Mouse (Mus musculus): ENCODE results near the gene Uts2r. TPM values are rescaled to one million over a fixed set of nuclear protein-coding genes. Genes with fewer than 3 reads are reported as not detected.
A peak's percentile ranks its signal among the peaks of the same experiment; 100 is the strongest.

Uts2r gene
- polyA plus RNA-seq, 1 experiment: not detected

- Histone ChIP-seq H3K4me1 (ENCODE audit: control insufficient read depth, insufficient read depth, low read length) (no peaks in the 10 kb centered on the region), H3K27ac (ENCODE audit: insufficient read depth, low read length) (no peak overlapping the region), H3K4me3 (ENCODE audit: insufficient read depth, low read length) (no peak overlapping the region)
- no peak for TF ChIP-seq CTCF (IDR thresholded peaks at IDR 0.05; ENCODE audit: borderline replicate concordance, insufficient read depth, low read length)
- TF ChIP-seq POLR2A (IDR thresholded peaks at IDR 0.05; ENCODE audit: low read depth, low read length): no peak
Measured at GRCm38 (mm10) chr11:121156411-121156891, 3.6 kb upstream of the Uts2r start.

DNA sequence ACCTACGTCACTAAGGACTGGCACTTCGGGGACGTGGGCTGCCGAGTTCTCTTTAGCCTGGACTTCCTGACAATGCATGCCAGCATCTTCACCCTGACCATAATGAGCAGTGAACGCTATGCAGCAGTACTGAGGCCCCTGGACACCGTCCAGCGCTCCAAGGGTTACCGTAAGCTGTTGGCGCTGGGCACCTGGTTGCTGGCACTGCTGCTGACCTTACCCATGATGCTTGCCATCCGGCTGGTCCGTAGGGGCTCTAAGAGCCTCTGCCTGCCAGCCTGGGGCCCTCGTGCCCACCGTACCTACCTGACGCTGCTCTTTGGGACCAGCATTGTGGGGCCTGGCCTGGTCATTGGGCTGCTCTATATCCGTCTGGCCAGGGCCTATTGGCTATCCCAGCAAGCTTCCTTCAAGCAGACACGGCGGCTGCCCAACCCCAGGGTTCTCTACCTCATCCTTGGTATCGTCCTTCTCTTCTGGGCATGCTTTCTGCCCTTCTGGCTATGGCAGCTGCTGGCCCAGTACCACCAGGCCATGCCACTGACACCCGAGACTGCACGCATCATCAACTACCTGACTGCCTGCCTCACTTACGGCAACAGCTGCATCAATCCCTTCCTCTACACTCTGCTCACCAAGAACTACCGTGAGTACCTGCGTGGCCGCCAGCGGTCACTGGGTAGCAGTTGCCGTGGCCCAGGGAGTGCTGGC is 720 bp downstream of the Uts2r start:
- Histone ChIP-seq H3K4me1 (ENCODE audit: control insufficient read depth, insufficient read depth, low read length) (no peaks in the 10 kb centered on the region), H3K27ac (ENCODE audit: insufficient read depth, low read length) (no peak overlapping the region), H3K4me3 (ENCODE audit: insufficient read depth, low read length) (no peak overlapping the region)
- TF ChIP-seq CTCF (IDR thresholded peaks at IDR 0.05; ENCODE audit: borderline replicate concordance, insufficient read depth, low read length): no peak
- no peak for TF ChIP-seq POLR2A (IDR thresholded peaks at IDR 0.05; ENCODE audit: low read depth, low read length)

GRCm38 (mm10) chr11:121163751-121164150 is 3.7 kb downstream of the Uts2r start:
- TF ChIP-seq POLR2A (IDR thresholded peaks at IDR 0.05; ENCODE audit: low read depth, low read length): no peak
- no peak for TF ChIP-seq CTCF (IDR thresholded peaks at IDR 0.05; ENCODE audit: borderline replicate concordance, insufficient read depth, low read length)
- no peak overlapping the region for H3K27ac ChIP-seq (ENCODE audit: insufficient read depth, low read length)

GRCm38 (mm10) chr11:121173203-121173602 is 13.1 kb downstream of the Uts2r start:
- Histone ChIP-seq H3K27ac (ENCODE audit: insufficient read depth, low read length) (no peak overlapping the region), H3K4me1 (ENCODE audit: control insufficient read depth, insufficient read depth, low read length) (no peaks in the 10 kb centered on the region), H3K4me3 (ENCODE audit: insufficient read depth, low read length) (no peak overlapping the region)
- TF ChIP-seq POLR2A (IDR thresholded peaks at IDR 0.05; ENCODE audit: low read depth, low read length) (no peak), CTCF (IDR thresholded peaks at IDR 0.05; ENCODE audit: borderline replicate concordance, insufficient read depth, low read length) (no peak)

More at GRCm38 (mm10) chr11:121163751-121164150, 3.7 kb downstream of the Uts2r start:
- Histone ChIP-seq H3K4me3 (ENCODE audit: insufficient read depth, low read length) (no peak overlapping the region), H3K4me1 (ENCODE audit: control insufficient read depth, insufficient read depth, low read length) (no peaks in the 10 kb centered on the region)

DNA sequence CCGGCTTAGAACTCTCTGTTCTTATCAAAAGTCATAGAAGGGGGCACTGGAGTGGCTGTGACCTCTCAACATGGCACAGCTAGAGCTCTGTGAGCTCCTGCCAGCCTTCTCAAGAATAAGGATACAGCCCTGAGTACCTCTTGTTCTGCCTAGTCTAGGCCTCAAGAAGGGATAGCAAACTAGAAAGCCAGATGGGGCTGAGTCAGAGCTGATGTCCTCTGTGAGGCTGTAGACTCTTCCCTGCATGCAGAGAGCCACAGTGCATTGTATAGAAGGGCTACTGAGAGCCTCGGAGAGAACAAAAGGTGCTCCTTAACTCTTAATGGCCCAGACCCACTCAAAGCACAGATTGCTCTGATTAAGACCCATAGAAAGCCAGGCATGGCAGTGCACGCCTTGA is 14.2 kb downstream of the Uts2r start:
- no peak for TF ChIP-seq POLR2A (IDR thresholded peaks at IDR 0.05; ENCODE audit: low read depth, low read length)
- no peak for TF ChIP-seq CTCF (IDR thresholded peaks at IDR 0.05; ENCODE audit: borderline replicate concordance, insufficient read depth, low read length)
- Histone ChIP-seq H3K27ac (ENCODE audit: insufficient read depth, low read length) (no peak overlapping the region), H3K4me1 (ENCODE audit: control insufficient read depth, insufficient read depth, low read length) (no peaks in the 10 kb centered on the region), H3K4me3 (ENCODE audit: insufficient read depth, low read length) (no peak overlapping the region)

GRCm38 (mm10) chr11:121176285-121177270 is 16.5 kb downstream of the Uts2r start:
- no peak overlapping the region for H3K27ac ChIP-seq (ENCODE audit: insufficient read depth, low read length)
- H3K4me1 ChIP-seq (ENCODE audit: control insufficient read depth, insufficient read depth, low read length): no peaks in the 10 kb centered on the region
- TF ChIP-seq POLR2A (IDR thresholded peaks at IDR 0.05; ENCODE audit: low read depth, low read length): no peak
- peak; percentile 80 for TF ChIP-seq CTCF (IDR thresholded peaks at IDR 0.05; ENCODE audit: borderline replicate concordance, insufficient read depth, low read length)
- H3K4me3 ChIP-seq (ENCODE audit: insufficient read depth, low read length): no peak overlapping the region

DNA sequence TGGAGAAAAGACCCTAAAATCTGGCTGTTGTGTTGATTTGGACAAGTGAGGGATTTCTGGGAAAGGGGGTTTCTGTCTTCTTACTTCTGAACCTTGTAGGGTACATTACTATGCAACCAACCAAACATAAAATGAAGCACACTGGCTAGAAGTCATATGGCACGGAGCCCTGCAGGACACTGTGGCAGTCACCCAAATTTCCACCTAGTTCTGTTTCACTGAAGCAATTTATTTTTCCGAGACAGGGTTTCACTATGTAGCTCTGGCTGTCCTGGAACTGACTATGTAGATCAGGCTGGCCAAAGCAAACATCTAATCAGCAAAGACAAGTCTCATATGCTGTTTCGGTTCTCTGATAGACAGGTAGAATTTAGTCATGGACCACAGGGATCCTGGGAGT is 29.6 kb downstream of the Uts2r start:
- Histone ChIP-seq H3K4me3 (ENCODE audit: insufficient read depth, low read length) (no peak overlapping the region), H3K4me1 (ENCODE audit: control insufficient read depth, insufficient read depth, low read length) (no peaks in the 10 kb centered on the region), H3K27ac (ENCODE audit: insufficient read depth, low read length) (no peak overlapping the region)
- TF ChIP-seq CTCF (IDR thresholded peaks at IDR 0.05; ENCODE audit: borderline replicate concordance, insufficient read depth, low read length) (no peak), POLR2A (IDR thresholded peaks at IDR 0.05; ENCODE audit: low read depth, low read length) (no peak)

DNA sequence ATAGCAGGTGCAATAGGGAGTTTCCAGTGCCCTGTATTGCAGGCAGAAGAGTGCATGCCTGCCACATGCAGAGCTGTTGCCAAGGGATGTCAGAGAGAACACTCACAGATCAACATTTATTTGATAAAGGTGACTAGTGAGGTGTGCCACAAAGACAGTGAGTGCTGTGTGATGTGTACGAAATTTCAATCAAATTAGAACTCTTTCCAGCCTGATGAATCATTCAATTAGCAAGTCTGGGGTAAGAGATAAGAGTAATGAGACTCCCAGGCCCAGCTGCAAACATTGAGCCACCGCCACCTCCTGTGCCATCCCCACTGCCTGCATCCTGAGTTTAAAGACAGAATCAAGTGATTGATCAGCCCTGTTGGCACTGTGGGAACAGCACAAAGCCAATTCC is 32.7 kb downstream of the Uts2r start:
- no peak overlapping the region for H3K27ac ChIP-seq (ENCODE audit: insufficient read depth, low read length)
- TF ChIP-seq POLR2A (IDR thresholded peaks at IDR 0.05; ENCODE audit: low read depth, low read length) (no peak), CTCF (IDR thresholded peaks at IDR 0.05; ENCODE audit: borderline replicate concordance, insufficient read depth, low read length) (no peak)
- H3K4me1 ChIP-seq (ENCODE audit: control insufficient read depth, insufficient read depth, low read length): no peaks in the 10 kb centered on the region
- no peak overlapping the region for H3K4me3 ChIP-seq (ENCODE audit: insufficient read depth, low read length)

DNA sequence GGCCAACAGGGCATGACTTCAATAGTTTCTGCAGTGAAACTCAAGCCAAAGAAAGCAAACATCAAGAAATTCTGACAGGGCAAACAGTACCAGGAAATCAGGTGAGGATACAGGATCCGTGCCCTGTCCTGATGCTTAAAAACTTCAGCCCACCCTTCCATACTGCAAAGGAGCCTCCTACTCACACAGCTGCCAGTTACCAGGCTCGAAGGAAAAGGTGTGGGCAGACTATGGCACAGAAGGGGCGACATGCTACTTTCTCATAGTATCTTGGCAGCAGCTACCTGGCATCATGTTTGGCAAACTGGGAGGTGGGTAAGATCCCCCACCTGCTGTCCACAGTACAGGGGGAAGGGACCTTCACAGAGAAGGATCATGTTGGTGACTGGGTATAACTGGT is 33.3 kb downstream of the Uts2r start:
- H3K4me1 ChIP-seq (ENCODE audit: control insufficient read depth, insufficient read depth, low read length): no peaks in the 10 kb centered on the region
- H3K27ac ChIP-seq (ENCODE audit: insufficient read depth, low read length): no peak overlapping the region
- H3K4me3 ChIP-seq (ENCODE audit: insufficient read depth, low read length): no peak overlapping the region
- TF ChIP-seq POLR2A (IDR thresholded peaks at IDR 0.05; ENCODE audit: low read depth, low read length) (no peak), CTCF (IDR thresholded peaks at IDR 0.05; ENCODE audit: borderline replicate concordance, insufficient read depth, low read length) (no peak)

Measured in embryonic fibroblast, embryonic 13.5 days (primary cell).